Mouse (Mus musculus) Muller cell, postnatal 12 days (primary cell): ENCODE measurements at regions not wholly inside any gene's neighbourhood (a gene's known extent, or its start where the extent isn't known, plus 50 kb on each side); places are given as distances from the start of the nearest gene placed in this dataset.

Experiments used
- DNase-seq: peaks from one replicate; pipeline ENCODE4 v3.0.0-alpha.2; 2015; ENCODE audit errors: inconsistent ontology term

DNA sequence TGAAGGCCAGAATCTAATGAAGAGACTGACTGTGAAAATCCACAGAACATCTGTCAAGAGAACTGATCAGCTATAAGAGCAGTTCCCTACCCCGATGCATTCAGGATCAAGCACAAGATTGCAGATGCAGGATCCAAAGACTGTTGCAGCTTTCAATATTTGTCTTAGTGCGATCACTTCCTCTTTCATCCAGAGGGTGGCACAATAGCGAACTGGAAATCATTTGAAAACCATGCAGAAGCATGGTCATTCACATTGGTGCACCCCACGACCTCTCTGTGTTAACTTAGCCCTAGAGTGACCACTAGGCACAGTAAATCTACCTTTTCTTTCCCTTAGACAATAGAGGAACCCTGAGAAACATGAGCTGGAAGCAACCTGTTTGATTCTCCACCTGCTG lies 55.8 kb upstream of the Pak3 start:
- no peak for DNase-seq

DNA sequence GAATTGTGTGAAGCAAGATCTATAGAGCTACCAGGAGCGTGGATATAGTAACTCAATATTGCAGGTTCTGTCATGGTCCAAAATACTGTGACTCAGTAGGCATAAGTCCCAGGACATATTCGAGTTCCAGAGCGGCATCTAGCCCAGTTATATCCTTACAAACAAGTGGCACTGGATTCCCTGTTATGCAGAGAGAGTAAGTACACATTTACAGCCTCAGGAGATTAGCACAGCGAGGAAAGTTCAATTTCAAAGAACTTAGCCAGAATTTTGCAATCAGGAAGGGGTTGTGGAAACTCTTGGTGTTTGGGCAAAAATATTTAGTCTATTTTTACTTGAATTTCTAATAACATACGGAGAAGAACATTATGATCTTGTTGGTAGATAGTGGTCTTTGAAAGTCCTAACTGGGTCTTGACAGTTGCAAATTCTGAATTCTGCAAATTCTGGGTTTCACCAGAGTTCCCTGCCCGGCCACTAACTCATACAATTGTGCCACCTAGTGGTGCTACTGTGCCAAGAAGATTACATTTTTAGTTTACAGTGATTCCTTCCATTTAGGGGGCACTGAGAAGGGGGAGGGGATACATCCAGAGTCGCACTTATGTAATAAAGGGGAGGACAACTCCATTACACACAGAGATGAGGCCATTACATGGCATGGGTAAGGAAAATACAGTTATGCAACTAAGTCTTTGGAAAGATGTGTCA lies 54.7 kb upstream of the Chrdl1 start:
- no peak for DNase-seq

DNA sequence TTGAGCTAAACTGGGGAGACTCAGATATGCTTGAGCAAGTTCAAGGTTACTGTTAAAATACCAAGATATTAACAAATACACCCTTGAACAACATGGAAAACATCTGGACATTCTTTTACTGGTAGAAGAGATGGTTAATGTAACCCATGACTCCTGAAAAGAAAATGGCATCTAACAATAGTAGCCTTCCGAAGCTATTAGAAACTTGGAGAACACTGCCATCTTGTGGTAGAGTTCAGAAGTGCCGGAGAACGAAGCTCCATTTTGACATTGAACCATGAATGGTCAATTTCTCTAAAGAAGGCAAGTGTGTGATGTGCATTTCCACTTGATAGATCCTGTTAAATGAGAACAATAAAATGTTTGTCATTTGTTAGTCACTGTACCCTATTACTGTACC lies 50.5 kb upstream of the Chrdl1 start:
- peak; percentile 8 for DNase-seq
